Mouse (Mus musculus): ENCODE measurements at regions not wholly inside any gene's neighbourhood (a gene's known extent, or its start where the extent isn't known, plus 50 kb on each side); places are given as distances from the start of the nearest gene placed in this dataset.

- DNase-seq, result peak; percentile 12
Measured at GRCm38 (mm10) chr15:93766981-93767380, 171.3 kb upstream of the Prickle1 start.

GRCm38 (mm10) chr15:93763047-93763446 is 167.4 kb upstream of the Prickle1 start:
- DNase-seq, result no peak

GRCm38 (mm10) chr15:93758204-93758836 is 162.6 kb upstream of the Prickle1 start:
- peak; percentile 8 for DNase-seq

DNA sequence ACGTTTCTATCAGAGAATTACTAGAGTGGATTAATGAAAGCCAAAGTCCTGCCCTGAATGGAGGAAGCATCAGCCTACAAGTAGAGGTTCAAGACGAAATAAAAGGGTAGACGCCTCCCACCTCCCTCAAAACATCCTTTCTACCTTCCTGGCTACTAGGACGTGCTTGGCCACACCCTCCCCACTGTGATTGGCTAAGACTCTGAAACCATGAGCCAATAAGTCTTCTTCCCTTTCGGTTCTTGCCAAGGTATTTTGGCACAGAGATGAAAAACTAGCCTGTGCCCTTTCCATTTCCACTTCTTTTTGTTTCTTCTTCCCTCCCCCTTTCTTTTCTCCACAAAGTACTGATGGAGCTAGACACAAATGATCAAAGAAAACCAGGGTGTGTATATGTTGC is 160.3 kb upstream of the Prickle1 start:
- DNase-seq, result no peak

DNA sequence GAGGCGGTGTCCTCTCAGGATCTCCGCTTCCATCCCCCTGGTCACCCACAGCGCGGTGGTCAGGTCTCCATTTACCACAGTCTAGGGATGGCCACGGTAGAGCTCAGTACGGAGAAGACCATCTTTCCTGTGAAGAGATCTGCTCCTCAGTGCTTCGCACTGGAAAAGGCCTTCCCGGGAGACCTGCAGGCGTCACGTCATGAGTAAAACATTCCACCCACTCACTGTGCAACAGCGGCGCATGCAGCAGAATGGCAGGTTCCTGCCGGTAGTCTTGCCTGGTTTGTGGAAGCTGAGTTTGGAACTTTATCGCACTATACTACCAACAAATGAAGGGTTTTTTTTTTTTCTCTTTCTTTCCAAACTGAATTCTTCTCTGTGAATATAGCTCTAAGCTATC is 156.1 kb upstream of the Prickle1 start:
- DNase-seq, result no peak

DNA sequence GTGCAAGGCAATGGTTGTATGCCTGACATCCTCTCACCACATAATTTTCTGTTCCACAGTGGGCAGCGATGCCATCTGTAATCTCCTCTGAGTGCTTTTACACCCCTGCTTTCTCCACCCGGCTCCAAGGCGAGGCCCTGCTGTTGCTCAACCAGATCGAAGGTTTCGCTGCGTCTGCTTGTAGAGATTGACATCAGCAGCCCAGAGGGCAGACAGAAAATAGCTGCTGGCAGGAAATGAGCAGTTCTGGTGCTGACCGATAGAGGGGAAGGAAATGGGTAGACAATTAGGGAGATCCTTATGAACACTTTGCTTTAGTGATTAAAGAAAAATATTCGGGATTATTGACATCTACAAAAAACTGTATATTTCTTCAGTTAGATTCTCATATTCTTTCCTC is 155.3 kb upstream of the Prickle1 start:
- DNase-seq, result peak; percentile 26

- peak; percentile 20 for DNase-seq
Measured at GRCm38 (mm10) chr15:93744191-93744945, 148.7 kb upstream of the Prickle1 start.

GRCm38 (mm10) chr15:93733731-93734510 is 138.2 kb upstream of the Prickle1 start:
- DNase-seq, result no peak

- no peak for DNase-seq
Measured at GRCm38 (mm10) chr15:93732825-93733224, 137.1 kb upstream of the Prickle1 start.

DNA sequence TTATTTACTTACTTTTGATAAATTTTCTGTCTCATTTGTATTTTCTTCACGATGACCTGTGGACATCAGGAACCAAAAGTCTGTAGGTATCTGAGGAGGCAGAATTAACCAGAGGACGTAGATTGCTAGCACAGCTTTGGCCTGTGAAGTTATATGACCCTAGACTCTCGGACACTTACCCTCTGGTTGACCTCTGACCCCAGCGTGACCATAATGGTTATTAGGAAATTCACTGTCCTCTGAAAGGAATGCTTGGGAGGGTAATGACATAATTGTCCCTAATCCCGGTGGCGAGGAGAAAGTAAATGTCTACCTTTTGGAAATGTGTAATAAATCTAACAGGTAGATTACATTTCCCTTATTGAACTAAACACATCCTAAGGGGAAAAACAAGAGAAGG is 135.5 kb upstream of the Prickle1 start:
- no peak for DNase-seq

GRCm38 (mm10) chr15:93715443-93715842 is 119.8 kb upstream of the Prickle1 start:
- DNase-seq, result no peak

GRCm38 (mm10) chr15:93713428-93713827 is 117.7 kb upstream of the Prickle1 start:
- peak; percentile 68 for DNase-seq

GRCm38 (mm10) chr15:93712594-93712993 is 116.9 kb upstream of the Prickle1 start:
- no peak for DNase-seq

- DNase-seq, result no peak
Measured at GRCm38 (mm10) chr15:93711150-93711784, 115.6 kb upstream of the Prickle1 start.

DNA sequence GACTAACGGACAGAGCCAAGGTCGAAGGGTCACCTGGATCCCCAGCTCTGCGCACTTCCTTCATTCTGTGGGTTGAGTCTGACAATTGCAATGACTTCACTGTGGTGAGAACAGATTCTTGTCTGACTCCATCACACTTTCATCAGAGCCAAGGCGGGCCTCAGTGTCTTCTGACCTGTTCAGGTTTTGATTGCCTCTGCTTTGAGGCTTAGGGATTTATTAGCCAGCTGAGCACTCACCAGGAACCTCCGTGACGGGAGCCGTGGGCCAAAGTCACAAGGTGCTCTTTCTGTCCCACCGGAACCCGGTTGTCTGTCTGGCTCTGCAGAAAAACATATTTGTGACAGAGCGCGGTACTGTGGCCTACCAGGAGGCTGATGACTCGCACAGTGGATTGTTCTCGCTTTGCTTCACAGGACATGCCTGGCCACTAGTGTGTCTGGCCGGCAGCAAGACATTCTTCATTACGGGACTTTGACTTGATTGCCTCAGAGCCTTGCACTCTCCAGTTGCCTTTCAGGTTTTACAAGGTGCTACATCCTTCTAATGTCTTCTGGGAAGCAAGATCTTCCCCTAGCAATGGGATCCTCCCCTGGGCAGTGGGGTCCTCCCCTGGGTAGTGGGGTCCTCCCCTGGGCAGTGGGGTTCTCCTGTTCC is 114.9 kb upstream of the Prickle1 start:
- no peak for DNase-seq

DNA sequence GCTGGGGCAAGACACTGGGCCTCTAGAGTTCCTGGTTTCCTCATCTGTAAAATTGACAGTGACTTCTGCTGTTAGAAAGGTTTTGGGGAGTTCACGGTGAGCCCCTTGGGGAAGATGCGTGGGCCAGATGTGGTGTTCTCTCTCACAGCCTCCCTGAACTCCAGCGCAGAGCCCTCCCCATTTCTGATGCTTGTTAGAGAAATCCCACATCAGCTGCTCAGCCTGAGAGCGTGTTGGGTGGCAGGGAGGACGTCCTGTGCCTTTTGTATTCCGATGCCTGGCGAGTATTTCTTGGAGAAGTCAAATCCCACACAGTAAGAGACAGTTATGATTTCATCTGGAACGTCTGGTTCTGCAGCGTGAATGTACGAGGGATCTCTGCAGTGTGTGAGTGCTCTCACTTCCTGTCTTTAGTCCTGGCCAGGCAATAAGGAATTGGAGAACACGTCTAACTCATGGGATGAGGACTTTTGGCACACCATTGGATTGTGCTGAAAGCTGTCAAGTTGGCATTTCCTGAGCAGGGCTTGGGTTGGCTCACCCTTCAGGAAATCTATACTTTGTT is 110.8 kb upstream of the Prickle1 start:
- no peak for DNase-seq

DNA sequence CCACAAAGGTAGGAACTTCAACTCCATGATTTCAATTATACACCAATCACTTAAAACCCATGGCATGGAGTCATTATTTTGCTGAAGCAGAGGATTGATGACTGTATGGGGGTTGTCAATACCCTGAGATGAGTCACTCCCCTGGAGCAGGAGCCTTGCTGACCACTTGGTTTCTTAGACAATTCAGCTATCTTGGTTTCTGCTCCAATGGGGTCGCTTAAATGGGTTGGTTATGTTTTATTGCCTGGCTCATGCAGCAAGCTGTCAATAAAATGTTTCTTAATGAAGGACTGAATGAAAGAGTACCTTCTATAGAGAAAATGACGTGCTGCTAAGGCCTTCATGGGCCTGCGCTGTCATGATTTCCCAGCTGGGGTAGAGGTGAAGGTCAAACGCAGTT is 110.0 kb upstream of the Prickle1 start:
- no peak for DNase-seq

DNA sequence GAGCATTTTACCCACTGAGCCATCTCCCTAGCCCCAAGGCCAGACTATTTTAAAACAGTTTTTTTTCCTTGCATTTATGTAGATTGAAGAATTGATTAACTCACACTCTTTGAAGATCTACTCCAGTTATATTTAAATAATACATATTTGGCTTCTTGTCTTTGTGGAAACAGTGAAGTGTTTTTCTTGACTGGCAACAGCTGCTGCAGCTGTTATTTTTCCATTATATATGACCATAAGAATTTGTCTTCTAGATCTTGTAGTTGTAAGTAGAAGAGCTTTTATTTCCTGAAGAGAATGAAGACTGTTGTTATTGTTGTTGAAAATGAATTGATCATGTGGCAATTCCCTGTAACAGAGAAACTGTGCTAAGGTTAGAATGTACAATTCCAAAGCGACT is 109.4 kb upstream of the Prickle1 start:
- no peak for DNase-seq

- DNase-seq, result peak; percentile 23
Measured at GRCm38 (mm10) chr15:93701017-93701416, 105.3 kb upstream of the Prickle1 start.

DNA sequence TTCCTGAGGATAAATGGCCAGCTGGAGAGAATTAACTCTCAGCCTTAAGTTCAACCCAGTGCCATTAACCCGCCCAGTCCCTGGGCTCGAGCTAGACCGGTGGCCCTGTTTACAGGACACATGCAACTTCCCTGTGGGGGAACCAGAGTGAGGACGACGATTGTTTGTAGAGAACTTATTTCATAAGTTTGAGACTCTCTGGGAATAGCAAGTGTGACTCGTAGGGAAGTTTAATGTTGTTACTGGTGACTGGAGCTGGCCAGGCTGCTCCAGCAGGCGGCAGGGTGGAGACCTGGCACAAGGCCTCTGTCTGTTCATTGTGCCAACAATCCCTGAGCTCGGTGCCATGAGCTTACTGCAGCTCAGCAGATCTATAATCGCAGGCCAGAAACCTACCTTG is 104.3 kb upstream of the Prickle1 start:
- DNase-seq, result peak; percentile 56

GRCm38 (mm10) chr15:93698182-93698822 is 102.6 kb upstream of the Prickle1 start:
- DNase-seq, result no peak

GRCm38 (mm10) chr15:93690717-93691116 is 95.0 kb upstream of the Prickle1 start:
- no peak for DNase-seq

Data from kidney, adult 9 months (tissue).